Mouse (Mus musculus) right cerebral cortex, postnatal 36 days (tissue): ENCODE measurements around the gene C2.
"Not testable (repeated sequence)": the region's sequence is repeated elsewhere in the genome, so short reads cannot be mapped to it uniquely, and the experiment has no call there.

Experiments
- DNase-seq, 2 experiments: peaks; one replicate each; pipeline ENCODE4 v3.0.0; 2022; ENCODE audit warnings: low spot score in 2 of 2, mixed read lengths in 1 of 2

C2 gene

DNA sequence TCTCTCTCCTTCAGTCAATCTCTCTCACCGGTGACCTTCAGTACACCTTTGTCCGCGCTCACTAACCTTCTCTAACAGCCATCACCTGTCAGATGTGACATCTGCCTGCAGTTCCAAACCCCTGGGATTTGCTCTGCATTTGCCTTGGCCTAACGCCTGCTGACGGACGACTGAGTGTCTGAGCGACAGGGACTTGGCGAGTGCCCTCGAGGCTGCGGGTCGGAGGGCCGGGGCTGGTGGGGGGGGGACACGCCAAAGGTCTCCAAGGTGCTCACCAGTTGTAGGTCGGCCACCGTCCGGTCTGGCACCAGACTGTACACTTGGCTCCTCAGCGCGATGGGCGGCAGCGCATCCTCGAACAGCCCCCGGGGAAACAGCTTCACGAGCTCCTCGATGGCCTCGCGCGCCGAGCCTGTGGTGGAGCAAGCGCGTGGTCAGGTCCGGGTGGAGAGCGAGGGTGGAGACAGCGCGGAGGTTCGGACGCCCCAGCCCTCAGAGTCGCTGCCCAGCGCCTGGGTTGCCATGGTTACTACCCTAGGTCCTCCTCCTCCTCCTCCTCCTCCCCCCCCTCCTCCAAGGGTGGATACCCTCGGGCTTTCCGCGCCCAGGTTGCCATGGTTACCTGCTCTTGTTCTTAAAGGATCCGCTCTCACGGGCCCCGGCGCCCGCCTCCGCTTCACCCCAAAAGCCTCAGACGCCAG is 61.8 kb downstream of the C2 start:
- DNase-seq, result no peak

DNA sequence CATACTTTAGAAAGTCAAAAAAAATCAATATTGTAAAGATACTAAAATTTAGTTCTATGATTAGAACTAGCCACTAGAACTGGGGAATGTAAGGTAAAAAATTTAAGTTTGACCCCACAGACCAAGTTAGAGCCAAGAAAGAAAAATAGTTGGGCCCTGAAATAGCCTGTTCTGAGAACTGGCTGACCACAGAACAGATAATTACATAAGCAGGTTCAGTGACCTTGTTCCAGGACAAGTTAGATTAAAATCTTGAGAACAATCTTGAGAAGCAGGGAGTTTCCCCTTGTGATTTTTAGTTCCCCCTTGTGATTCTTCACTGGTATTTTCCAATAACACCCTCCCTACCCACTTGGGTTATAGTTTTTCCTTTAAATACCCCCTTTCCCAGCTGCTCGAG is 67.3 kb downstream of the C2 start:
- not testable (repeated sequence) for DNase-seq

DNA sequence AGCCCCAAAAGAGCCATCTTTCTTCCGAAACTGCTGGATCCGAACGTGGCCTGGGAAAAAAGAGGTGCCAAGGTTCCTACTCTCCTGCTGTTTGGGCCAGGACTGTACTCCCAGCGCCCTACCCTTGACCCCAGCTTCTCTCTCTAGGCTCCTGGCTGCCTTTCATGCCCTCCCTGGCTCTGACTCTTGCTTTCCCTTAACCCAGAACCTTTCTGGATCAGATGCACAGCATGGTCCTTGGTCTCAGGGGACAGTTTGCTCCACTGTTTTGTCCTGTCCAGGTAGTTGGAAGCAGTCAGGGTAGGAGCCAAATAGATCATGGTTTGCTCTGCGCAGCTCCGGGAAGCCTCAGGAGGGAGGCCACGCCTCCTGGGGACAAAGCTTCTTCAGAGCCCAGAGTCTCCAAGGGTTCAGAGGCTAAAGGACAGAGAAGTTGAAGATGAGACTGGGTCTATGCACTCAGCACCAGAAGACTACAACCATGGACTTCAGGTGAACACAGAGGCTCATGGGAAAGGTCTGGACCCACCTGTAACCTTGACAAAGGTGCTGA is 83.2 kb downstream of the C2 start:
- DNase-seq, result no peak

DNA sequence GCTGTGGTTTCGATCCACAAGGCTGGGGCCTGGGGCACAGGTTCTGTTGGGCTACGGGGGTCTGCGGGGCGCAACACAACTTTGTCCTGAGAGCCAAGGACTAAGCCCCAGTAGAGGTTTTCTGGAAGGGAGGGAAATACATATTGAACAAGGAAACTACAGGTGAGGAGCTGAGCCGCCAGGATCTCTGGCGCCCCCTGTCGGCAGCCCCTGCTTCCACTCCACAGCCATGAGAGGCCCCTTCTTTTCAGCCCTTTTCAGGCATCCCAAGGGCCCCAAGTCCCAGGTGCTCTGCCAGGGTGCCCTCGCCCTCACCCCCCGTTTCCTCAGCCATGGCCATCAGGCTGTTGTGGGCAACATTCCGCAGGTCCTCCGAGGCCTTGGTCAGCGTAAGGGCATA is 84.3 kb downstream of the C2 start:
- DNase-seq, result not testable (repeated sequence)
